In the genomic region with DNA sequence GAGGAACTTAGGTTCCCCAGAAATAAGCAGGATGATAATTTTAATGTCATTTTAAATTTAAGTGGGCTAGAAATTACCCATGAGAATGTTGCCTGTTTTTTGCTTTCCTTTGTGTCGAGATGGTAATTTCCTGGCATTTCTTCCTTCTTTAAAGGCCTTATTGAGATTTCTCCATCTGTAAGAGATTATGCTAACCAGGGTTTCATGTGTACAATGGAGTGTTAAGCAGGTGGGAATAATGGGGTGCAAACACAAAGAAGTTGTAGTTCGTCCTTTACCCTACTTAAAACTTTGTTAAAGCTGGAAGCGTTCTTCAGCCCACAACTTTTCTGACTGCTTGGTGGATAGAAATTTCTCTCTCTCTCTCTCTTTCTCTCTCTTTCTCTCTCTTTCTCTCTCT, we compare ENCODE assay signal across 16 mouse cellular contexts.
"Had no signal": no experiment of that assay in that cellular context is flagged by ENCODE, and none has a peak within 500 bp of the region (broad histone marks: within the 10 kb centered on the region; RNA-seq: fewer than 3 reads in every experiment).

No protein-coding gene starts in this region.

- DNase-seq: liver, postnatal 0 days; lung, adult 2 months; lung, postnatal 14 days; lung, postnatal 36 days; right cerebral cortex, postnatal 14 days; thymus, adult 2 months; thymus, postnatal 25 days; thymus, postnatal 4 days had no signal

- H3K4me3 ChIP-seq: lung, embryonic 15.5 days; megakaryocyte, embryonic 14.5 days; midbrain, embryonic 13.5 days; neural tube, embryonic 12.5 days; stomach, embryonic 15.5 days had no signal

- H3K4me1 ChIP-seq: lung, embryonic 15.5 days; megakaryocyte, embryonic 14.5 days; neural tube, embryonic 12.5 days; stomach, embryonic 15.5 days had no signal

- H3K9ac ChIP-seq: liver, postnatal 0 days; lung, embryonic 15.5 days; midbrain, embryonic 13.5 days; neural tube, embryonic 12.5 days; stomach, embryonic 15.5 days had no signal

- H3K36me3 ChIP-seq: lung, embryonic 15.5 days; midbrain, embryonic 13.5 days; neural tube, embryonic 12.5 days; stomach, embryonic 15.5 days had no signal

- H3K27ac ChIP-seq: lung, embryonic 15.5 days; macrophage; midbrain, embryonic 13.5 days; neural tube, embryonic 12.5 days; stomach, embryonic 15.5 days; stomach, postnatal 0 days had no signal

- H3K9me3 ChIP-seq: lung, embryonic 15.5 days; midbrain, embryonic 13.5 days; neural tube, embryonic 12.5 days; stomach, embryonic 15.5 days had no signal

- H3K4me2 ChIP-seq: lung, embryonic 15.5 days; midbrain, embryonic 13.5 days; neural tube, embryonic 12.5 days; stomach, embryonic 15.5 days had no signal

- H3K27me3 ChIP-seq: lung, embryonic 15.5 days; megakaryocyte, embryonic 14.5 days; midbrain, embryonic 13.5 days; neural tube, embryonic 12.5 days; stomach, embryonic 15.5 days had no signal

- ATAC-seq: liver, postnatal 0 days; lung, postnatal 0 days; midbrain, embryonic 13.5 days had no signal
